Mouse (Mus musculus): Measurements from ENCODE around the gene 2310057N15Rik.
A peak's percentile ranks its signal among the peaks of the same experiment; 100 is the strongest.
"Not testable (repeated sequence)": the region's sequence is repeated elsewhere in the genome, so short reads cannot be mapped to it uniquely, and the experiment has no call there.

Gene 2310057N15Rik

GRCm38 (mm10) chr16:88774106-88774505 lies at the start of gene 2310057N15Rik:
Gene 2310057N15Rik (minus strand): TSS chr16:88774206.
- no peak for ATAC-seq (ENCODE audit: low TSS enrichment)

GRCm38 (mm10) chr16:88823736-88824135 lies 49.7 kb upstream of the 2310057N15Rik start:
- ATAC-seq (ENCODE audit: low TSS enrichment), result peak; percentile 74; the same call in 1 of the 2 replicates

- ATAC-seq (ENCODE audit: low TSS enrichment), result no peak
Measured at GRCm38 (mm10) chr16:88820066-88820465, 46.1 kb upstream of the 2310057N15Rik start, which contains the start of gene Krtap15. Gene Krtap15 (plus strand): TSS chr16:88820215.

- ATAC-seq (ENCODE audit: low TSS enrichment), result peak; percentile 31; the same call in 1 of the 2 replicates
Measured at GRCm38 (mm10) chr16:88811827-88812226, 37.8 kb upstream of the 2310057N15Rik start, which contains the start of gene Gm20741. Gene Gm20741 (minus strand): TSS chr16:88812220.

- no peak for ATAC-seq (ENCODE audit: low TSS enrichment)
Measured at GRCm38 (mm10) chr16:88786786-88787185, 12.8 kb upstream of the 2310057N15Rik start.

GRCm38 (mm10) chr16:88777596-88777995 lies 3.6 kb upstream of the 2310057N15Rik start, which contains the start of gene Gm5965:
Gene Gm5965 (plus strand): TSS chr16:88777896.
- no peak for ATAC-seq (ENCODE audit: low TSS enrichment)

- ATAC-seq (ENCODE audit: low TSS enrichment), result not testable (repeated sequence)
Measured at GRCm38 (mm10) chr16:88758547-88758946, 15.5 kb downstream of the 2310057N15Rik start, which contains the start of gene 2310034C09Rik. Gene 2310034C09Rik (plus strand): TSS chr16:88758847.

GRCm38 (mm10) chr16:88751535-88751934 lies 22.5 kb downstream of the 2310057N15Rik start, which contains the start of gene Krtap13:
Gene Krtap13 (minus strand): TSS chr16:88751635.
- not testable (repeated sequence) for ATAC-seq (ENCODE audit: low TSS enrichment)

- ATAC-seq (ENCODE audit: low TSS enrichment), result no peak
Measured at GRCm38 (mm10) chr16:88747943-88748342, 26.1 kb downstream of the 2310057N15Rik start.

- no peak for ATAC-seq (ENCODE audit: low TSS enrichment)
Measured at GRCm38 (mm10) chr16:88744750-88745340, 29.2 kb downstream of the 2310057N15Rik start.

- ATAC-seq (ENCODE audit: low TSS enrichment), result no peak
Measured at GRCm38 (mm10) chr16:88735391-88735790, 38.6 kb downstream of the 2310057N15Rik start.

GRCm38 (mm10) chr16:88728812-88729275 lies 45.2 kb downstream of the 2310057N15Rik start, which contains the start of gene Krtap13-1:
Gene Krtap13-1 (plus strand): TSS chr16:88728862.
- no peak for ATAC-seq (ENCODE audit: low TSS enrichment)
